Mouse (Mus musculus) heart, embryonic 10.5 days (tissue): ENCODE results near the gene Bcl2l1. TPM values are rescaled to one million over a fixed set of nuclear protein-coding genes. Genes with fewer than 3 reads are reported as not detected.

Experiments used
- DNase-seq: peaks from one replicate; pipeline ENCODE4 v3.0.0-alpha.2; 2017; ENCODE audit warnings: low spot score
- H3K27ac ChIP-seq: fragments of 300-500 bp; sonication (generic); 2 replicates; pipeline ENCODE4 v1.5.1; 2016; ENCODE audit warnings: mild to moderate bottlenecking
- H3K27me3 ChIP-seq: fragments of 300-500 bp; sonication (generic); 2 replicates; pipeline ENCODE4 v1.6.1; 2016; ENCODE audit warnings: mild to moderate bottlenecking; ENCODE audit not compliant: poor library complexity, insufficient read depth, severe bottlenecking
- H3K36me3 ChIP-seq: fragments of 300-500 bp; sonication (generic); 2 replicates; pipeline ENCODE4 v1.6.1; 2016; ENCODE audit warnings: mild to moderate bottlenecking, moderate library complexity
- H3K4me1 ChIP-seq: fragments of 300-500 bp; sonication (generic); 2 replicates; pipeline ENCODE4 v1.6.1; 2016; ENCODE audit warnings: mild to moderate bottlenecking
- H3K4me3 ChIP-seq: fragments of 300-500 bp; sonication (generic); 2 replicates; pipeline ENCODE4 v1.5.1; 2016; ENCODE audit warnings: mild to moderate bottlenecking, moderate library complexity
- H3K9me3 ChIP-seq: fragments of 300-500 bp; sonication (generic); 2 replicates; pipeline ENCODE4 v1.6.1; 2016; ENCODE audit warnings: mild to moderate bottlenecking, moderate library complexity
- WGBS: fragments of 180-500 bp; shearing (Covaris S2); methylation state at CpG from one replicate; pipeline ENCODE4 v1.1.7; 2016; 5-methylcytosine and 5-hydroxymethylcytosine counted together
- microRNA-seq: library from miRNA; unstranded; fragments of <30 nt; microRNA quantifications from one replicate; pipeline ENCODE4, GENCODE M21; 2017
- polyA plus RNA-seq: library from polyadenylated mRNA; unstranded; fragments of >200 nt; fragmentation: Nextera tagmentation; extraction: Ambion mirVana; gene quantifications from 2 replicates; pipeline ENCODE4 v1.2.1, GENCODE M21; 2016

The Bcl2l1 gene
- polyA plus RNA-seq, 1 experiment from 2014 or later = 76.2 TPM

DNA sequence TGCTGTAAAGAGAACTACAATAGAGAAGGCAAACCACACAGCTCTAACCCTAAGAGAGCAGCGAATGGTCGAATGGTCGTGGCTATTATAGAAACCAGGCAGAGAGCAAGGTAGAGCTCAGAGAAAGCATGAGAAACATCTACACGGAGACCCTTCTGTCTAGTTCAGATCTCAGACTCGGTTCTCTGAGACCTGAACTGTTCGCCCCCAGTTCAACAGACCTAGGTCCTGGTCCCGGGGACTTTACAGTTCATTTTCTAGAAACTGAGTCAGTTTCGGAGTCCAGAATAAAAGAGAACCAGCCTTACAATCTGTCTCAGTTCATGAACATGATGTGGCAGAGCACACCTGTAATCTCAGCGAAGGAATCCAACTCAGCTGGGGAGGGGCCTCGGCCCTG is 97.0 kb downstream of the Bcl2l1 start:
- Histone ChIP-seq H3K4me1 (peaks cover 81% of the 10 kb centered on the region), H3K4me3 (peak overlapping the region; percentile 87), H3K27me3 (no peaks in the 10 kb centered on the region), H3K9me3 (no peaks in the 10 kb centered on the region), H3K27ac (peak overlapping the region; percentile 97), H3K36me3 (peaks cover 8% of the 10 kb centered on the region)
- 12% methylated on average over 10 of the region's 10 CpGs for WGBS
- no peak for DNase-seq

DNA sequence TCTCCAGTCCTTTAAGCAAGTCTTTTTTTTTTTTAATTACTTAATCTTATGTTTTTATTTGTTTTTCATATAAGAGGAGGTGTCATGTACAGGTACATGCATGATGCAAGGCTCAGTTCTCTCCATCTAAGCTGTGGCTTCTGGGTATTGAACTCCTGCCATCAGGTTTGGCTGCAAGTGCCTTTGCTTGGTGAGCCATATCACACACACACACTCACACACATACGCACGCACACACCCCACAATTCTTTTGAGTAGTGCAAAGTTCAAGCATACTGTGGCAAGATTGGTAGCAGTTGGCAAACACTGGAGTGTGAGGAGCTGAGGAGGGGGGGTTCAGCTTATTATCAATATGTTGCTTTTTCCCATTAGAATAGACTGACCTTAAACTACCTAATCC is 98.3 kb downstream of the Bcl2l1 start:
- no peak for DNase-seq
- peak overlapping the region; percentile 97 for H3K27ac ChIP-seq
- peaks cover 77% of the 10 kb centered on the region for H3K4me1 ChIP-seq
- no peaks in the 10 kb centered on the region for H3K9me3 ChIP-seq
- no peak overlapping the region for H3K4me3 ChIP-seq
- H3K27me3 ChIP-seq = no peaks in the 10 kb centered on the region
- 86% methylated on average over 2 of the region's 2 CpGs for WGBS
- H3K36me3 ChIP-seq = peaks cover 7% of the 10 kb centered on the region

Small RNAs within 50 kb of the gene (microRNA-seq; reads per million reads assigned to microRNA genes)
- gene Gm23802 (not detected), gene Mir5622 (2.8 reads per million, percentile 3 among the genes with 10 or more reads in this experiment)

Other genes with a start within 250 kb of the Bcl2l1 start
- gene Defb45, start 232.3 kb downstream of the Bcl2l1 start, polyA plus RNA-seq = not detected in 2 replicates
- not detected in 2 replicates for gene Defb36, start 227.4 kb downstream of the Bcl2l1 start, polyA plus RNA-seq
- gene Defb25, start 208.7 kb downstream of the Bcl2l1 start, polyA plus RNA-seq = 0.67 TPM in 1 of 2 replicates, not detected in the other
- gene Rem1, start 204.8 kb downstream of the Bcl2l1 start, polyA plus RNA-seq = 4.9 and 5.1 TPM in 2 replicates
- 84.1 and 103 TPM in 2 replicates for gene H13, start 162.3 kb downstream of the Bcl2l1 start, polyA plus RNA-seq
- 28.0 and 33.2 TPM in 2 replicates for gene Mcts2, start 144.7 kb downstream of the Bcl2l1 start, polyA plus RNA-seq
- 92.5 and 124 TPM in 2 replicates for gene Id1, start 95.5 kb downstream of the Bcl2l1 start, polyA plus RNA-seq
- 18.8 and 21.1 TPM in 2 replicates for gene Cox4i2, start 77.6 kb downstream of the Bcl2l1 start, polyA plus RNA-seq
- 74.7 and 97.0 TPM in 2 replicates for gene Tpx2, start 16.2 kb upstream of the Bcl2l1 start, polyA plus RNA-seq
- 0.05 and 0.07 TPM in 2 replicates for gene Mylk2, start 79.6 kb upstream of the Bcl2l1 start, polyA plus RNA-seq
- 0.21 and 0.36 TPM in 2 replicates for gene Foxs1, start 101.5 kb upstream of the Bcl2l1 start, polyA plus RNA-seq
- 0.04 TPM in 2 replicates for gene Dusp15, start 120.0 kb upstream of the Bcl2l1 start, polyA plus RNA-seq
- 0.47 and 0.85 TPM in 2 replicates for gene Ttll9, start 130.8 kb upstream of the Bcl2l1 start, polyA plus RNA-seq
- 89.9 and 94.4 TPM in 2 replicates for gene Pdrg1, start 183.7 kb upstream of the Bcl2l1 start, polyA plus RNA-seq
- gene Xkr7, start 200.1 kb upstream of the Bcl2l1 start, polyA plus RNA-seq = not detected in 2 replicates
- gene Ccm2l, start 234.2 kb upstream of the Bcl2l1 start, polyA plus RNA-seq = 4.4 and 5.1 TPM in 2 replicates